Mouse (Mus musculus) brain, adult 10 weeks (tissue): ENCODE data around the gene Nsd1. TPM values are rescaled to one million over a fixed set of nuclear protein-coding genes. Genes with fewer than 3 reads are reported as not detected.

Source experiments
- polyA plus RNA-seq: library from polyadenylated mRNA; stranded (reverse); fragments of 350-450 nt; fragmentation: Illumina TruSeq; extraction: RNeasy Lipid Tissue Mini Kit (QIAGEN cat#74804); gene quantifications from one replicate; pipeline ENCODE4 v1.2.3, GENCODE M21; 2015; ENCODE audit warnings: low read depth, low replicate concordance

Gene Nsd1
- 31.5 TPM for polyA plus RNA-seq

GRCm38 (mm10) chr13:55209649-55210192 lies at the start of gene Nsd1:
Gene Nsd1, plus strand, starts transcription at chr13:55209782.

GRCm38 (mm10) chr13:55319931-55320533 lies 110.5 kb downstream of the Nsd1 start, which contains the start of gene Prelid1:
Gene Prelid1, plus strand, starts transcription at chr13:55320500.

GRCm38 (mm10) chr13:55321434-55322129 lies 112.0 kb downstream of the Nsd1 start, which contains the start of gene Rab24:
Gene Rab24, minus strand, starts transcription at chr13:55321946.

GRCm38 (mm10) chr13:55329683-55330566 lies 120.3 kb downstream of the Nsd1 start, which contains the start of gene Mxd3:
Gene Mxd3, minus strand, starts transcription at chr13:55329823.

GRCm38 (mm10) chr13:55362453-55363060 lies 153.0 kb downstream of the Nsd1 start, which contains the start of gene Lman2:
Gene Lman2, minus strand, starts transcription at chr13:55362783.

Other genes starting within 250 kb of the Nsd1 start
- 1.3 TPM for gene Hk3, start 188.4 kb upstream of the Nsd1 start, polyA plus RNA-seq
- gene Uimc1, start 109.5 kb upstream of the Nsd1 start, polyA plus RNA-seq: 16.7 TPM
- 33.8 TPM for gene Zfp346, start 104.5 kb upstream of the Nsd1 start, polyA plus RNA-seq
- not detected for gene Gm17617, start 76.2 kb upstream of the Nsd1 start, polyA plus RNA-seq
- gene Fgfr4, start 57.1 kb upstream of the Nsd1 start, polyA plus RNA-seq: 0.13 TPM
- 144 TPM for gene Prelid1, start 110.7 kb downstream of the Nsd1 start, polyA plus RNA-seq
- gene Rab24, start 112.2 kb downstream of the Nsd1 start, polyA plus RNA-seq: 98.9 TPM
- 1.7 TPM for gene Mxd3, start 120.0 kb downstream of the Nsd1 start, polyA plus RNA-seq
- 46.0 TPM for gene Lman2, start 153.0 kb downstream of the Nsd1 start, polyA plus RNA-seq
- gene Rgs14, start 159.9 kb downstream of the Nsd1 start, polyA plus RNA-seq: 52.5 TPM
- not detected for gene Slc34a1, start 188.4 kb downstream of the Nsd1 start, polyA plus RNA-seq
- gene Pfn3, start 205.4 kb downstream of the Nsd1 start, polyA plus RNA-seq: not detected
- 0.95 TPM for gene F12, start 217.0 kb downstream of the Nsd1 start, polyA plus RNA-seq
- 56.1 TPM for gene Grk6, start 235.3 kb downstream of the Nsd1 start, polyA plus RNA-seq